23 mouse cellular contexts compared by ENCODE assay signal in the genomic region with DNA sequence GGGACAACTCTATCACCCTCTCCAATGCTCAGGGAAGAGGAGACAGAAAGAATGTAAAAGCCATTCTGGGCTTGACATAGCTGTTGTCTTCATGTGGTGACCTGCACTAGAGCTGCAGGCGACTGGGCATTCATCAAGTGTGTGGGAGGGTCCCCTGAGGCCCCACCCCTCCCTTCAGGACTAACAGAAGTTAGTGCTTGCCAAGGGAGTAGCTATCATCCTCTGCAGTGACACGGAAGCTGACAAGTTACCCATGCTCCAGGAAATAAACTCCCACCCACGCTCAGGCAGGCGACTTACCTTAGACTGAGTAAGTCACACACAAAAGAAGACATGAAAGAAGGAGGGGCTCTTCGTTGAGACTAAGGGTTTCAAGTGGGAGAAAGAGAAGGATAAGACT.
DNase-seq lines count a peak whose midpoint lies in the region; ATAC-seq and TF ChIP-seq lines count a peak whose summit lies in the region.
"Had no signal": no experiment of that assay in that cellular context is flagged by ENCODE, and none has a peak within 500 bp of the region (broad histone marks: within the 10 kb centered on the region; RNA-seq: fewer than 3 reads in every experiment).

No protein-coding gene starts in this region.

- no peaks in the 10 kb centered on the region for H3K36me3 ChIP-seq in kidney, embryonic 14.5 days (ENCODE audit: control insufficient read depth, insufficient read depth, low read length)
- H3K36me3 ChIP-seq in midbrain, embryonic 14.5 days (ENCODE audit: control insufficient read depth, insufficient read depth, low read length) = no peaks in the 10 kb centered on the region
- H3K36me3 ChIP-seq in midbrain, embryonic 13.5 days = no peaks in the 10 kb centered on the region
- no peaks in the 10 kb centered on the region for H3K36me3 ChIP-seq in stomach, embryonic 16.5 days (ENCODE audit: control insufficient read depth, insufficient read depth, low read length)
- H3K36me3 ChIP-seq in thymus, adult 2 months (ENCODE audit: control insufficient read depth, insufficient read depth, low read length) = no peaks in the 10 kb centered on the region
- H3K36me3 ChIP-seq: embryonic facial prominence, embryonic 13.5 days; heart, embryonic 12.5 days; hindbrain, embryonic 10.5 days had no signal

- no peak overlapping the region for H3K9ac ChIP-seq in kidney, embryonic 14.5 days (ENCODE audit: low read depth, low read length)
- H3K9ac ChIP-seq in midbrain, embryonic 14.5 days (replicated peaks; ENCODE audit: low read length) = no peak overlapping the region
- H3K9ac ChIP-seq in midbrain, embryonic 13.5 days (replicated peaks) = no peak overlapping the region
- H3K9ac ChIP-seq in stomach, embryonic 16.5 days (ENCODE audit: low read length) = no peak overlapping the region
- H3K9ac ChIP-seq: embryonic facial prominence, embryonic 13.5 days; heart, embryonic 12.5 days; hindbrain, embryonic 14.5 days had no signal

- no peak for TF ChIP-seq CTCF in thymus, adult 2 months (IDR thresholded peaks at IDR 0.05; ENCODE audit: borderline replicate concordance, control insufficient read depth, extremely low read depth, insufficient read depth, low read length, poor library complexity)

- no peak overlapping the region for H3K4me2 ChIP-seq in kidney, embryonic 14.5 days (replicated peaks; ENCODE audit: low read depth, low read length)
- H3K4me2 ChIP-seq in midbrain, embryonic 14.5 days (ENCODE audit: low read length) = 0 out of 2 replicates have a peak overlapping the region, but pooled peaks have one; percentile 46
- no peak overlapping the region for H3K4me2 ChIP-seq in midbrain, embryonic 13.5 days (replicated peaks)
- H3K4me2 ChIP-seq in stomach, embryonic 16.5 days (ENCODE audit: low read depth, low read length) = no peak overlapping the region
- H3K4me2 ChIP-seq: embryonic facial prominence, embryonic 13.5 days; heart, embryonic 12.5 days had no signal

- H3K9me3 ChIP-seq in kidney, embryonic 14.5 days (ENCODE audit: control insufficient read depth, low read length) = no peaks in the 10 kb centered on the region
- H3K9me3 ChIP-seq in midbrain, embryonic 14.5 days (ENCODE audit: control insufficient read depth, low read length) = no peaks in the 10 kb centered on the region
- H3K9me3 ChIP-seq in midbrain, embryonic 13.5 days = no peaks in the 10 kb centered on the region
- no peaks in the 10 kb centered on the region for H3K9me3 ChIP-seq in stomach, embryonic 16.5 days (replicated peaks; ENCODE audit: control insufficient read depth, low read length)
- H3K9me3 ChIP-seq: embryonic facial prominence, embryonic 13.5 days; heart, embryonic 12.5 days; hindbrain, embryonic 10.5 days had no signal

- H3K27me3 ChIP-seq in kidney, embryonic 14.5 days (ENCODE audit: control insufficient read depth, insufficient read depth, low read length) = no peaks in the 10 kb centered on the region
- H3K27me3 ChIP-seq in midbrain, embryonic 14.5 days (ENCODE audit: control insufficient read depth, insufficient read depth, low read length) = no peaks in the 10 kb centered on the region
- H3K27me3 ChIP-seq in midbrain, embryonic 13.5 days = no peaks in the 10 kb centered on the region
- no peaks in the 10 kb centered on the region for H3K27me3 ChIP-seq in stomach, embryonic 16.5 days (ENCODE audit: control insufficient read depth, insufficient read depth, low read length)
- H3K27me3 ChIP-seq in thymus, adult 2 months (ENCODE audit: control insufficient read depth, insufficient read depth, low read length) = no peaks in the 10 kb centered on the region
- H3K27me3 ChIP-seq: CH12.LX; embryonic facial prominence, embryonic 13.5 days; heart, embryonic 12.5 days; Patski had no signal

- H3K27ac ChIP-seq in kidney, embryonic 14.5 days (ENCODE audit: low read depth, low read length) = no peak overlapping the region
- no peak overlapping the region for H3K27ac ChIP-seq in midbrain, embryonic 14.5 days (replicated peaks; ENCODE audit: low read depth, low read length)
- no peak overlapping the region for H3K27ac ChIP-seq in midbrain, embryonic 13.5 days
- peak overlapping the region; percentile 53; the same call in 1 of the 2 replicates for H3K27ac ChIP-seq in stomach, embryonic 16.5 days (ENCODE audit: low read length)
- no peak overlapping the region for H3K27ac ChIP-seq in thymus, adult 2 months (ENCODE audit: control insufficient read depth, insufficient read depth, low read length)
- H3K27ac ChIP-seq: embryonic facial prominence, embryonic 13.5 days; hindbrain, embryonic 10.5 days; hindbrain, embryonic 14.5 days had no signal

- no peak overlapping the region for H3K4me3 ChIP-seq in kidney, embryonic 14.5 days (ENCODE audit: low read length)
- no peak overlapping the region for H3K4me3 ChIP-seq in midbrain, embryonic 14.5 days (replicated peaks; ENCODE audit: low read depth, low read length)
- H3K4me3 ChIP-seq in midbrain, embryonic 13.5 days (replicated peaks) = no peak overlapping the region
- H3K4me3 ChIP-seq in stomach, embryonic 16.5 days (replicated peaks; ENCODE audit: low read length) = no peak overlapping the region
- no peak overlapping the region for H3K4me3 ChIP-seq in thymus, adult 2 months (ENCODE audit: control insufficient read depth, insufficient read depth, low read length)
- H3K4me3 ChIP-seq: embryonic facial prominence, embryonic 13.5 days; erythroblast, embryonic 14.5 days; heart, embryonic 12.5 days; hindbrain, embryonic 10.5 days had no signal

- TF ChIP-seq POLR2A in thymus, adult 2 months (IDR thresholded peaks at IDR 0.05; ENCODE audit: control insufficient read depth, extremely low read depth, insufficient read depth, low read length, poor library complexity) = no peak

- DNase-seq in CD4-positive, CD25-positive, alpha-beta regulatory T cell, adult 2 months (ENCODE audit: low read depth, low spot score) = peak; percentile 1
- DNase-seq in kidney, adult 11 months = no peak
- no peak for DNase-seq in midbrain, embryonic 14.5 days
- DNase-seq in thymus, adult 2 months = no peak
- DNase-seq: adrenal gland, postnatal 14 days; B cell, adult 2 months; cerebellum, adult 11-12 months; cerebellum, adult 9-10 months; cerebellum, postnatal 25 days; gastrocnemius, postnatal 14 days had no signal

- 30% methylated on average over 5 of the region's 5 CpGs for WGBS in kidney, embryonic 14.5 days
- WGBS in midbrain, embryonic 14.5 days = 76% methylated on average over 5 of the region's 5 CpGs
- 87% methylated on average over 5 of the region's 5 CpGs for WGBS in midbrain, embryonic 13.5 days
- WGBS in stomach, embryonic 16.5 days = 44% methylated on average over 5 of the region's 5 CpGs
- whole genome bisulfite sequencing in thymus, adult 2 months = 71% methylated on average over 5 of the region's 5 CpGs

- ATAC-seq in CD4-positive, CD25-positive, alpha-beta regulatory T cell, adult 4 months = no peak
- ATAC-seq in kidney, embryonic 14.5 days (ENCODE audit: low FRiP score, low TSS enrichment) = 0 out of 2 replicates have a peak, but pooled peaks have one; percentile 48
- ATAC-seq in midbrain, embryonic 14.5 days (ENCODE audit: low FRiP score, low TSS enrichment) = no peak
- ATAC-seq in midbrain, embryonic 13.5 days = no peak
- peak; percentile 65; the same call in 1 of the 2 replicates for ATAC-seq in stomach, embryonic 16.5 days (ENCODE audit: insufficient read depth, low FRiP score)
- ATAC-seq: activated CD4-positive, CD25-positive, alpha-beta regulatory T cell, adult 4 months; forebrain, embryonic 16.5 days; Patski had no signal

- peaks cover 16% of the 10 kb centered on the region for H3K4me1 ChIP-seq in kidney, embryonic 14.5 days (ENCODE audit: control insufficient read depth, insufficient read depth, low read length)
- H3K4me1 ChIP-seq in midbrain, embryonic 14.5 days (ENCODE audit: control insufficient read depth, insufficient read depth, low read length) = peaks cover 14% of the 10 kb centered on the region; the same call in 1 of the 2 replicates
- peaks cover 15% of the 10 kb centered on the region for H3K4me1 ChIP-seq in midbrain, embryonic 13.5 days (replicated peaks)
- peaks cover 16% of the 10 kb centered on the region for H3K4me1 ChIP-seq in stomach, embryonic 16.5 days (ENCODE audit: control insufficient read depth, insufficient read depth, low read length)
- no peaks in the 10 kb centered on the region for H3K4me1 ChIP-seq in thymus, adult 2 months (replicated peaks; ENCODE audit: control insufficient read depth, insufficient read depth, low read length)

Comparison
In these comparisons a context has a peak if more than half of its experiments do, and no peak if none do; other contexts are left out.
1. ATAC-seq: peak in kidney, embryonic 14.5 days (single experiment) and stomach, embryonic 16.5 days (single experiment); none in CD4-positive, CD25-positive, alpha-beta regulatory T cell, adult 4 months (single experiment), midbrain, embryonic 14.5 days (single experiment) and midbrain, embryonic 13.5 days (single experiment).